Mouse (Mus musculus) retina, postnatal 1 day (tissue): ENCODE data around the gene Lsmem1.
A peak's percentile ranks its signal among the peaks of the same experiment; 100 is the strongest.

Experiments
- DNase-seq: peaks from one replicate; pipeline ENCODE4 v3.0.0-alpha.2; 2012

Gene Lsmem1

DNA sequence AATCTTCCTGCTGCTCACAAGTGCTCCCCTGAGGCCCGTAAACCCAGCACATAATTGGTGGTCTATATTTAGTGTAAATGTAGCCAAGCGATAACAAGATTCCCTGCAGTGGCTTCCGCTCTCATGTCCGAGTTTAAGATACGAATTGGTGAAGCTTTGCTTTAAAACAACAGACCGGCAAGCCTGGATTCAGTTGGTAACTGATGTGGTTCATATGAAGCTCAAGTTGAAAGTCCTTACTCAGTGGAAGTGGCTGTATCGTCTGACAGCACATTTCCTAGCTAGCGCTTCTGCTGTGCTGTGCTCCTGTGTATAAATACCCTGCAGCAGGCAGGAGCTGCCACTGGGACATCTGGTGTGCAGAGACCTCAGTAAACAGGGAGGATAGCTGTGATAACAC lies at the start of gene Lsmem1:
Lsmem1 (minus strand) TSS at position 189 of the 400 bp plus-strand sequence.
- no peak for DNase-seq

DNA sequence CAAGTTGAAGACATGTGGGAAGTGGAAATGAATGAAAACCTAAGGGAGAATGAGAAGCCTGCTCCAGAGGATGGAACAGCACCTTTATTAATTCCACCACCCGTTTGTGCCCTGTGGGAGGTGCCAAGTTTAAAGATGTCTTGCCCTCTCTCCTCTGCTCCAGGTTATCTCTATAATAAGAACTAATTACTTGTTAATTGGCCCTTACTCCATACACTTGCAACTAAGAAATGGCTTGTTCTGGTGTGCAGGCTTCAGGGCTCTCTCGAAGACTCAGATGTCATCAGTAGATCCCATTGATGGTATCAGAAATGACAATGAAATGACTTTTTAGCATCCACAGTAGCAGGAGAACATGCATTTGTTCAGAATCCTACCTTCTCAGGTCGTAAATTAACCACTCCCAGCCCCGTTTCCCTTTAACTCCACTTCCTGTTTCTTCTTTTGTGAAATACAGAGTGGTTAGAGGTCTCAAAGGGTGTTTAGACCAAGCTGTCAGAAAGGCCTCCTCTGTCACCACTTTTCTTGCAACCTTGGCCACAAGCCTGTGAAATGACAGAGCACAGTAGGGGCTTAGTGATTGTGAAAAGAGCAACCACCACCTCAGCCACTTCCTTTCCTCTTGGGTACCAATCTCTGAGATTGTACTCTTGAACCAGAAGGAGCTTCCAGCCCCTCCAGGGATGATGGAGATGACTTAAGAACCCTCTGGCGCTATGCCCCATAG lies 49.3 kb upstream of the Lsmem1 start, which contains the start of gene Ifrd1:
Ifrd1 (minus strand) TSS at position 51 of the 727 bp plus-strand sequence.
- no peak for DNase-seq

DNA sequence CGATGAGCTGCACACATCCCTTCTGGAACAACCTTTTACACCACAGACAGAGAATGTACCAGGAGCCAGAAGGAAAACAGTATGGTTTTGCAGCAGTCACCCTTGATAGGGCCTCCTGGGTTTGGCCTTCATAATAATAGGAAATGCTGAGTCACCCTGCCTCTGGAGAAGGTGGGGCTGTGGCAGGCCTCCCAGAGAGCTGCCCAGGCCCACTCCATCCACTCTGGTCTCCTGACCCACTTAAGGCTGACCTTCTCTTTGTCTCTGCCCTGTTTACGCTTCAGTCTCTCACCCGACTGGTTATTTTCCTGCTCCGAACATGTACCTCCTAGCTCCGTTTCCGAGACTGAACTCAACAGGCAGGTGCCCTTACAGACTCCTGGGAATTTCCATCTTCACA lies 48.7 kb upstream of the Lsmem1 start:
- DNase-seq = peak; percentile 74

DNA sequence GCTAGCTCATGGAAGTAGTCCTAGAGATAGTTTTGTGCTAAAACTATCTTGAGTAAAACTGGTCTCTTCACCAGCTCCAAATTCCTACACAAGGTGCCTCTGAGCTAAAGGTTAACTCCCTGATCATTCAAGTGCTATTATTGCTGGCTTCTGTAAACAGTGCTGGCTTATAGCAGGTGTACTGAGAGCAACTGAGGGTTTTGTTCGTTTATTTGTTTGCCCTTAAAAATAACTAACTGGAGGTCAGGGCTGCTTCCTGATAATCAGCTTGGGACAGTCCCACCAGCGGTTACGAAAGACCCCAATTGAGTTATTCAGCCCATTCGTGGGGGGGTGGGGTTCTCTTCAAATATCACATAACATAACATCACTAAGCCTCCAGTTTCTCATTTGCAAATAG lies 48.1 kb upstream of the Lsmem1 start:
- DNase-seq = no peak

DNA sequence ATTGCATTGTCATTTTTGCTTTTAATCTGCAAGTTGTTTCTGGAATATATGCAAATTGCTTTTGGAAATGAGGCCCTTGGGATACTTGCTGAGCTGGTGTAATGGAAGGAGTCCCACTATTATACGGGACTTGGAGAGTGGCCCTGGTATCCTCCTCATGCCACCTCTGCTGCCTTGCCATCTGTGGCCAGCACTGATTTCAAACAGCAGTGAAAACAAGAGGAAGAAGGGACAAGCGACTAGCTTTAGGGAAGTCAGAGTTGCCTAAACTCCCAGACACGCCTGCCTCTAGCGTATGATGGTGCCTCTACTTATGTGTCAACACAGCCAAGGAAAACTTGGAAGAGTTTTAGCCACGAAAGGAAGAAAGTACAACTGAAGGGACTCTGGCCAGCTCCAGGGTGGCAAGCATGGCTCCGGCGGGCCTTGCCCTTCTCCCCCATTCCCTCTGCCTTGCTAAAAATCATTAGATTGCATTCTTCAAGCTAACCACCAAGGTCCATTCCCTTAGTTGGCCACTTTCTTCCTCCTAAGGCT lies 46.2 kb upstream of the Lsmem1 start:
- DNase-seq = no peak

- no peak for DNase-seq
Measured at GRCm38 (mm10) chr12:40244926-40245325, 45.6 kb upstream of the Lsmem1 start.

DNA sequence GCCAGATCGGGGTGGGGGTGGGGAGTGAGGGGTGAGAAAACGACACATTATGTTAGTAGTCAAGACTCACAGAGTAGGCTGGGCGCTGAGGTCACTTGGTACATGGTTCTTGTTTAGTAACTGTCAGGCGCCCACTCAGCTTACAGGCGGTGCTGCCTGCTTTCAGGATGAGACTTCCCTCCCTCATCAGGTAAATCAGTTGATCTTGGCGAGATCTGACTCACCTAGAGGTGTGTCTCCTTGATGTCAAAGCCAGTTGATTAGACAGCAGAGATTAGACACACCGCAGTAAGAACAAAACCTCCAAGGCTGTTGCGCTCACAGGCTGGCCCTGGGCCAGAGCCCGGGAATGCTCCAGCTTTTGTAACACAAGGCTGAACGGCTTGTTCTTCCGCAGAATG lies 44.5 kb upstream of the Lsmem1 start:
- peak; percentile 44 for DNase-seq

- DNase-seq = no peak
Measured at GRCm38 (mm10) chr12:40243241-40243640, 44.0 kb upstream of the Lsmem1 start.

- no peak for DNase-seq
Measured at GRCm38 (mm10) chr12:40239161-40239560, 39.9 kb upstream of the Lsmem1 start.

GRCm38 (mm10) chr12:40232231-40232630 lies 32.9 kb upstream of the Lsmem1 start:
- no peak for DNase-seq

DNA sequence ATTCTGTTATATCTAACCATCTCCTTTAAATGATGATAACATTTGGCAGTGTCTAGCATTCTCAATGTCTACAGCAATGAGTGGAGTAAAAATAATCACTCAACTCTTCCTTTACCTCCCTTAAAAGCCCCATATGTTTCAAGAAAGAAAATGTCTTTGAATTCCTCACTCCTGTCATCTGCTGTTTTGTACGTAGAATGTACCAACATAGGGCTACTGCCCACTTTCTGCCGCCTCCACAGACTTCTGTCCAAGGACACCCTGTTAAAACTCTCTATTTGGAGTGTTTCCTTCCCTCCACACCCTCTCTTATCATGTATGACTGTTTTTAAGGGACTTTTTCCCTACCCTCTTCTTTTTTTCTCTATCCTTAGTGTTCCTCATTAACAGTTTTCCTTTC lies 32.3 kb upstream of the Lsmem1 start:
- DNase-seq = no peak

DNA sequence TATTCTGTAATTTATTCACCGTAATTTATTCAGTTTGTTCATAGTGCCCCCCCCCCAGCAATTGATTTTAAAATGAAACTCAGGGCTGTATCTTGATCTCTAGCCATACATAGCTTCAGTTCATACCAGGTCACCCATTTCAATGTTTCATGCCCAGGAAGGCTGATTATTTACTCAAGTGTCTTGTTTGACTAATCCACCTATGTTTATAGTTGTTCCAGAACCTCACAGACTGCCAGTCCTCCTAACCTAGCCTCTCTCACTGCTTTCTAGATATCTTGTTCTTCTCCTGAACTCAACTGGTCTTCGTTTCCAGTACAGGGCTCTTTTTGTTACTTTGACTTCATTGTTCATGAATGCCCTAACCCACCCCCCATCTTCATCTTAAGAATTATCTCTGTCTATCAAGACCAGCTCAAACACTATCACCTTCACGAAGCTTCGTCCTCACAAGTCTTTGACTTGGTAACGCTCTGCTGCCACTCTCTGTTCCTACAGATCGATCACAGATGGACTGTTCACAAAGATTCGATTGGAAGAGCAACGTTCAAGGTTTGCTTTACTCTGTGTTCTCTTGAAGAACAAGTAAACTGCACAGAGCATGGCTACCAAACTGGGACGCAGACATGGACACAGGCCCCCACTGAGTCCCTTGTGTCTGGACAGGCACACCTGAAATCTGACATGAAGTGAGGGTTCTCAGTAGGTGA lies 25.0 kb upstream of the Lsmem1 start:
- DNase-seq = no peak

DNA sequence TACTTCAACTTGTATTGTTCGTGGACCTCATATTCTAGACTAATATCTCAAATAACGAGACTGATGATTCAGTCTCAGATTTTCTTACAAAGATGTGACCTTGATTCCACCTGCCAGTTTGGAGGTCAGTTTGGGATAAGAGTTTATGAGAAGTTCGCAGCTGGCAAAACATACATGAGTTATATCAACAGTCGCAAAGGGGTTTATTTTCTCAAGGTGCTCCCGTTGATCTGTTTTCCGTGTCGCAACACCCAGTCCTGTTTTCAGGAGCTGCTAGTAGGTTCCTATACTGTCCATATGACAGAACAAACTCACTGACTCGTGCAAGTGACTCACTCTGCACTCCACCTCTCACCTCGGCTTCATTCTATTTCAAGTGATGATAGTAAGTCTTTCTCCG lies 24.4 kb upstream of the Lsmem1 start:
- DNase-seq = no peak

DNA sequence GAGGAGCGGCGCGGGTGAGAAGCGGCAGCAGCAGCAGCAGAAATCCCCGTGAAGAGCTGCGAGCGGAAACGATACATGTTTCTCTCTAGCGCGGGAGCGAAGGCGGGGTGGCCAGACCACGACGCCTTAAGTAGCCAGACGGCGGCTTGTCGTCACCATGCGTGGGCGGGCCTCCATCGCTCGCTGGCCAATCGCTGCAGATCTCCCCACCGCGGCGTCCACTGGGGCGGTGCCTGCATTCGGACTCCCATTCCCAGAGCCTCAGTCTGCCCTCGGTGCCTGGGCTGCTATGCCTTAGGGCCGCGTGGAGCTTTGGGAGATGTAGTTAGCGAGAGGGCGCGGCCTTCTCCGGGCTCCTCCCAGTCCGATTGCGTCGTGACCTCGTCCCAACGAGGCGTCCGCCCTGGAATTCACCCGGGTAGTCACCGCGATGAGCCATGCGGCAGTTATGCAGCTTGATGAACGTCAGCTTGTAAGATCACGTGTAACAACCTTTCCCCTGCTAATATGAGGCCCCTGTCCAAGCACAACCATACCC lies 23.9 kb upstream of the Lsmem1 start:
- peak; percentile 99 for DNase-seq

GRCm38 (mm10) chr12:40222251-40223081 lies 23.2 kb upstream of the Lsmem1 start:
- DNase-seq = peak; percentile 98

- DNase-seq = no peak
Measured at GRCm38 (mm10) chr12:40221611-40222010, 22.3 kb upstream of the Lsmem1 start.

DNA sequence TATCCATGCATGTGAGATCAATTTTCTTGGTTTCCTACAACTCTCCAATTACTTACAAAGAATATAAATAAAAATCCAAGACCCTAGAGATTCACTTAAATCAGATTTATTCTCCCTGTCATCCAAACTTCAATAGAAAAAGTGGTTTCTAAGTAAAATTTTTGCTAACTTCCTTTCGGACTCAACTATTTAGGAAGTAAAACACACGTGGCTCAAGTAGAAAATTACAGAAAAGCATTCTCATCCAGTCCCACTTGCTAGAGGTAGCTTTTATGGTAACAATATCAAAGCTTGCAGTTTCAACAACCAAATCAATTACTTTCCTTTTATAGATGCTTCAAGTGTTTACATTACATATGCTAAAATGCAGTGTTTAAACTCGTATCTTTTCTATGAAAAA lies 21.6 kb upstream of the Lsmem1 start:
- no peak for DNase-seq

GRCm38 (mm10) chr12:40220001-40220570 lies 20.8 kb upstream of the Lsmem1 start:
- DNase-seq = no peak

- DNase-seq = no peak
Measured at GRCm38 (mm10) chr12:40218430-40218945, 19.2 kb upstream of the Lsmem1 start.

- DNase-seq = no peak
Measured at GRCm38 (mm10) chr12:40217776-40218175, 18.5 kb upstream of the Lsmem1 start.

GRCm38 (mm10) chr12:40214888-40215876 lies 15.9 kb upstream of the Lsmem1 start:
- DNase-seq = no peak
